Mouse (Mus musculus): ENCODE data around the gene Tmem110.
A peak's percentile ranks its signal among the peaks of the same experiment; 100 is the strongest.

Gene Tmem110

DNA sequence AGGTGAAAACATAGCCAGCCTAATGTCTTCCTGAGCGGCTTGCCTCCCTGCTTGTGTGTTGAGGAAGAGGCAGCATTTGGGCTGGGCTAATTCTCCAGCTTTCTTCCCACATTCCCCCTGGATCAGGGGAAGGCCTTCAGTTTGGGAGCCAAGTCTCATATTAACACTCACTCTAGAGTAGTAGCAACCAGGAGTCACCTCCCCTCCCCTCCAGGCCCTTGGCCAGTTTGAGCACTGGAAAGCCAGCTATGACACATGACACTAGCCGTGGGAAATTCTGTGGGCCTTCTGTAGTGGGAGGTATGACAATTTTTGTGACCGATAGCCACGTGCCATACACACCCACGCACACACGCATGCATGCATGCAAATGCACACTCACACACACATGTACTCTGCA is 80.6 kb downstream of the Tmem110 start:
- DNase-seq, result no peak

DNA sequence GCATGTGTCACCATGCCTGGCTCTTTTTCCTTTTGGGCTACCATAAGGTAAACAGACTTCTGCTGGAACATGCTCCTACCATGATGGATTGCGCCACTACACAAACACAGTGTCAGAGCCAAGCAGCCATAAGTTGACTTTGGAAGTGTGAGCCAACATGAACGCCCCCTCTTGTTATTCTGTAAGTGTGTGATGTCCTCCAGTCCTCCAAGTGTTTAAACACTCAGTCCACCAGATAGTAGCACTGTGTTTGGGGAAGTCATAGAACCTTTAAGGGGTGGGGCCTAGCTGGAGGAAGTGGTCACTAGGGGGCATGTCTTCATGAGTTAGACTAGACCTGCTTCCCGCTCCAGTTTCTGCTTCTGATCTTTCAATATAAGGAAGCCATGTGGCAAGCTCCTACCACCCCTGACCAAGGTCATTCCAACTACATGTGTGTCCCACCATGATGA is 82.5 kb downstream of the Tmem110 start:
- no peak for DNase-seq

DNA sequence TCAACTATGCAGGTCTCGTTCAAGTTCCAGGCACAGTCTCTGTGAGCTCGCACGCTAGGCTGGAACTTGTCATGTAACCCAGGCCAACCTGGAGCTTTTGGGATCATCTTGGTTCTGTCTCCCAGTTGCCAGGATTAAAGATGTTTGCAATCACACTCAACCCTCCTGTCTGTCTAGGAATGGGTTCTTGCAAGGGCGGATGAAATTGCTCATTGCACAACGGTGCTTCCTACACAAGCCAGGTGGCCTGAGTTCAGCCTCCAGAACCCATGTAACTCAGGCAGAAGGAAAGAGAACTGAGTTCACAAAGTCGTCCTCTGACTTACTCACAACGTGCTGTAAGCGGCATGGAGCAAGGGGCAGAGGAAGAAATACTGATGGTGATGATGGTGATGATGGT is 85.8 kb downstream of the Tmem110 start:
- no peak for DNase-seq

DNA sequence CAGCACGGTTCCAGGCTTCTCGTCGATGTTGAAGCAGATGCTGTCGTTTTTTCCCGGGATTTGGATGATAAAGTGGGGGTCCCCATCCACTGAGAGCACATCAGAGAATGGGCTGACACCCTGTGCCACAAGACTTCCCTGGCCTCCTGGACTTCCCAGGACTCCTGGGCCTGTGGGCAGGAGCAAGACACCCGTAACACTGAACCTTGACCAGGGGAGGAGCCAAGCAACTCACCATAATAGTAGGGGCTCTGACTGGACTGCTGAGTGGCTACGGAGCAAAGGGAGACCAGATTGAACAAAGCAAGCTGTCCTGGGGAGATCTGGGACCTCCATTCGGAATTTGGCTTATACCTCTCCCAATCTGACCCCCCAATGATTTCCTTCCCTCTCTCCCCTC is 87.3 kb downstream of the Tmem110 start:
- DNase-seq, result no peak

DNA sequence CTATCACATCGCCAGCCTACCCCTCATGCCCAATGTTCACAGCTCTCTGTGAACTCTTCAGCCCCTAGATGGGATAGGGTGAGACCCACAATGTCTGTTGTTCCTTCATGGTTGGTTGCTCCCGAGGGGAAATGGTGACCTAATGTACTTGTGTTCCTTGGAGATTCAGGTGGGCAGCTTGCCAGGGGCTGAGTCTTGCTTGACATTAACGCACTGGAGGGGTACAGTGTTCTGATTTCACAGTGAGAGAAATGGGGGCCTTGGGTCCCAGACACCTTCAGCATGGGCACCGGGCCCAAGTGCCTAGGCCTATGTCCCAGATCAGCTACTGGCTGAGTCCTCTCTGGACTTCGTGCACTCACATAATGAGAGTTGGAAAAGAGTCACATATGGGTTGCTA is 88.0 kb downstream of the Tmem110 start:
- peak; percentile 30 to 33 for DNase-seq

DNA sequence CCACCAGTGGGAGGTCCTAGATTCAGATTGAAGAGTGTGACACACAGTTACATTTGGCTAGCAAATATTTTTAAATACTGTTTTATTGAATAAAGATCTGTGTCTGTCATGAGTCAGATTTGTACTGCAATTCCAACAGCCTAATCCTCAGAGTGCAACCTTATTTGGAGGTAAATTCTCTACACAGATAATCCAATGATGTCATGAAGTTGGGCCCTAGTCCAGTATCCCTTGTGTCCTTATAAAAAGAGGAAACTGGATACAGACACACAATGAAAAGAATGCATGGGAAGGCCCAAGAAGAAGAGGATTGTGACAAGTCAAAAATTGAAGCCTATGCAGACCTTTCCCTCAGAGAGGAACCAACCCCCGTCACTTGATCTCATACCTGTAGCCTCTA is 91.1 kb downstream of the Tmem110 start:
- no peak for DNase-seq

DNA sequence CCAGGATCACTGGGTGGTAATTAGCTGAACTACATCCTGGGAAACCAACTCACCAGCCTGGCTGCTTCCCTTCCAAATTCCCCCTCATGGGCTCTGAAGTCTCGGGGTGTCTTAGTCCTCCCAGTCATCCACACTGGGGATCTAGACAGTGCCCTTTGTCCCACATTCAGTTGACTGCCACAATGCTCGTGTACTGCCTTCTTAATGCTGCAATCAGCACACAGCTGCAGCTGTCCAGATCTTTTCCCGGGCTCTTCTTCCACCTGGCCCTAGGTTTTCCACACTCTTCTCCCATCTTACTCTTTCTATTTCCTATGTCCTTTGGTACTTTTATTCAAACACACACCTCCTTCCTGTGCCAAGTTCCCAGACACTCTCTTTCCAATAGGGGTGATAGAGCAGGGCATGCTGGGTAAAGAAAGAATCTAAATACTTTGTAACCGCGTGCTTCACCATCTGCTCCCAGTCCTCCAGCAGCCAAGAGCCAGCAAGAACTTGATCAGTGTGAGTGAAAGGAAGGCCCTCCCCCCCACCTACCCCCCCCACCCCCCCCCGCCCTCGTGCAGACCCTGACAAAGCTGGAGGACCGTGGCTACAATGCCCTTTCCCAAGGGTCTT is 96.8 kb downstream of the Tmem110 start:
- DNase-seq, result peak in 1 of 2 experiments; percentile 35

DNA sequence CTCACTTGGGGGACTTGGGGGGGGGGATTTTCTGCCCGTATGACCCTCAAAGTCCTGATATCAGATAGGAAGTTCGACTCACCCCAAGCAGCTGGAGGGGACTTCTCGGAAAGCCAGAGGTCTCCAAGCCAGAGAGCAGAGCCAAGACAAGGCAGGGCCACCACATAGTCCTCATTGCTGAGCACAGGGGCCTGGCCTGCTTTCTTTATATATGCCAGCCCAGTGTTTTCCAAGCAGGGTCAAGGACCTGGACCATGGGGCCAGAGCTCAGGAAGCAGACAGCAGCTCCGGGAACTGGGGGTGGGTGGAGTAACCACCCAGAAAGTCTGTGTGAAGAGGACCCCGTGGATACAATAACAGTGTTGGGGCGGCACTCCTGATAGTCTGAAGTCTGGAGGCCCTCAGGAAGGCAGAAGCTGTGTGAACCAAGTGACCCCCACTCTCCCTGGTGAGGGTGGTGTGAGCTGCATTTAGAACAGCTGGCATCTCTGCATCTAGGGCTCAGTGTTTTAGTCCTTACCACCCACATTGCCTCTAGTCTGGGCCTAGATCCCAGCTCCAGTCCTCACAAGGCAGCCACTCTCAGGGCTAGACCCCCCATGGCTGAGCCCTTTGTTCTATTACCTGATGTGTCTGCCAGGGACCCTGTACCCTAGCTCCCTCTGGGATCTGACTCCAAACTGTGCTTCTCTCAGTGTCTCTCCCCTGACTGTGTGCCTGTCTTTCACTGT is 98.2 kb downstream of the Tmem110 start, which contains the start of gene Itih3:
Gene Itih3 (minus strand): TSS at position 386 of the 731 bp plus-strand sequence.
- peak; percentile 47 to 58 for DNase-seq

DNA sequence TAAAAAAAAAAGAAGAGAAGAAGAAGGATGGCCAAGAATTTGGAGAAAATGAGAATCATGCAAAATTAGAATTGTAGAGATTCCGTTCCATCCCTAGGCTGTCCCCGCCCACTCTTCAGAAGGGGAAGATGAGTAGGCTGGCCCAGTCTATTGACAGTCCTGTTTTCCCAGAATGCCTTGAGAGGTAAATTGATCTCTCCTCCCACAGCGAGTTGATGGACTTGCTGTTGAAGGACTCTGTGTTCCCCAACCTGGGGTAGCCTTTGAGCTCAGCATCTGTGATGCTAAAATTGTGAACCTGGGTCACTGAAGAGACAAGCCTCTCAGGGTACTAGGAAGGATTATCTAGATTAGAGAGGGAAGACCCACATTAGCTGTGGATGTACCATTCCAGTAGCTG is 100.1 kb downstream of the Tmem110 start:
- no peak for DNase-seq
